Mouse (Mus musculus) MN1 (cell line): Measurements from ENCODE around the gene AI597479.

Experiments
- DNase-seq: peaks from one replicate; pipeline ENCODE4 v3.0.0-alpha.2; 2016; ENCODE audit warnings: low spot score

Gene AI597479

GRCm38 (mm10) chr1:43162394-43162793, 63.9 kb downstream of the AI597479 start:
- no peak for DNase-seq

DNA sequence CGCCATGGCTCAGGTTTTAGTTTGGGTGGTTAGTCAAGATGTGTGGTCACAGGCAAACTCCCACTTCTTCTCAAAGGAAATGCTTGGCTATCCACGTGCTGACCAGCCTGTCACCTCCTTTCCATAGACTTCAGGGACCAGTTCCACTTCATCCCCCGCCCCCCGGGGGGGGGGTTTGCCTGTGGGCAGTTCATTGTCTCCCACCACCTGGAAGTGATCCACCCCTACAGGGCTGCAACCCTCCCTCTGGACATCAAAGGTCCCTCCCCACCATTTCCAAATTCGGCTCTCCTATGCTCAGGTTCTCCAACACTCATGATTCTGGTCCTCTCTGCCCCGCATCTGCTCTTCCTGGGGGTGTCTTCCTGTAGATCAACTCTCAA, 64.6 kb downstream of the AI597479 start:
- DNase-seq = no peak

- DNase-seq = no peak
Measured at GRCm38 (mm10) chr1:43163467-43164418, 65.2 kb downstream of the AI597479 start.

DNA sequence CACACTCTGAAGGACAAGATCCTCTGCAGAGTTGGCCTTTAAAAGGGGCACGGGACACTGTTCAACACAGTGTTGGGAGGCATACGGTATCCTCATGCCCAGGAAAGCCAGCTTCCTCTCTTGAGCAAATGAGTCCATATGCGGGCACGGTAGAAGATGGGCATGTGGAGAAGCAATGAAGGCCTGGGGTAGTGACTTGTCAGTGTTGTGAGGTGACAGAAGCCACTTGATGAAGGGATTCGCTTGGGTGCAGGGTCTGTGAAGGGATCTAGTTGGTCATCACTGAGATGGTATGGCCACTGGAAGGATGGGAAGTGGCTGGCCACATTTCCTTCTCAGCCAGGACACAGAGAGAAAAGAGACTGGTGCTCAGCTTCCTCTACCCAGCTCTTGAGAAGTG, 66.1 kb downstream of the AI597479 start:
- DNase-seq = no peak
